Mouse (Mus musculus) ES-Bruce4 (cell line): ENCODE measurements around the gene Ostm1. TPM values are rescaled to one million over a fixed set of nuclear protein-coding genes. Genes with fewer than 3 reads are reported as not detected.

ENCODE experiments used
- H3K27ac ChIP-seq: 2 replicates; pipeline ENCODE4 v1.5.1; 2012; ENCODE audit warnings: low read length, inconsistent platforms; ENCODE audit not compliant: insufficient read depth
- H3K27me3 ChIP-seq: 2 replicates; pipeline ENCODE4 v1.6.1; 2012; ENCODE audit warnings: mild to moderate bottlenecking, low read length, inconsistent platforms; ENCODE audit not compliant: control insufficient read depth, poor library complexity, insufficient read depth, severe bottlenecking
- H3K36me3 ChIP-seq: 2 replicates; pipeline ENCODE4 v1.6.1; 2012; ENCODE audit warnings: inconsistent platforms, mild to moderate bottlenecking, low read length, moderate library complexity; ENCODE audit not compliant: control insufficient read depth, poor library complexity, insufficient read depth, severe bottlenecking
- H3K4me1 ChIP-seq: one replicate; pipeline ENCODE4 v1.8.1; 2011; ENCODE audit warnings: low read length; ENCODE audit not compliant: control insufficient read depth, insufficient read depth
- H3K4me3 ChIP-seq: 2 replicates; pipeline ENCODE4 v1.5.1; 2011; ENCODE audit warnings: low read depth, mild to moderate bottlenecking, low read length
- H3K9ac ChIP-seq: 2 replicates; pipeline ENCODE4 v1.6.1; 2012; ENCODE audit warnings: low read depth, mild to moderate bottlenecking, inconsistent platforms; ENCODE audit not compliant: poor library complexity, severe bottlenecking
- H3K9me3 ChIP-seq: replicated peaks from 2 replicates; pipeline ENCODE4 v1.6.1; 2012; ENCODE audit warnings: mild to moderate bottlenecking, low read length, inconsistent platforms; ENCODE audit not compliant: control insufficient read depth, poor library complexity, insufficient read depth, severe bottlenecking
- CTCF ChIP-seq: IDR thresholded peaks from one replicate; pipeline ENCODE4 v1.8.1; 2011; ENCODE audit warnings: low read depth, low read length
- EP300 ChIP-seq: IDR thresholded peaks from 2 replicates; pipeline ENCODE4 v1.6.1; 2011; ENCODE audit warnings: low read depth, low read length; ENCODE audit not compliant: insufficient read depth
- POLR2A ChIP-seq: IDR thresholded peaks from one replicate; pipeline ENCODE4 v1.8.1; 2011; ENCODE audit warnings: low read length; ENCODE audit not compliant: insufficient read depth
- polyA plus RNA-seq: library from polyadenylated mRNA; stranded (reverse); fragments of >200 nt; gene quantifications from 2 replicates; pipeline ENCODE4 v1.2.4, GENCODE M21; 2011; ENCODE audit warnings: low read depth; ENCODE audit not compliant: missing spikeins, insufficient read depth, insufficient read length

Ostm1 gene
- polyA plus RNA-seq, result 14.2 and 18.6 TPM in 2 replicates

- H3K36me3 ChIP-seq, result no peaks in the 10 kb centered on the region
- H3K27ac ChIP-seq, result no peak within 1 kb of the TSS
- peaks cover 65% of the 10 kb centered on the region for H3K27me3 ChIP-seq
- peak within 1 kb of the TSS; percentile 34 for H3K4me3 ChIP-seq
- H3K9me3 ChIP-seq, result no peaks in the 10 kb centered on the region
- no peak for TF ChIP-seq POLR2A
- TF ChIP-seq CTCF, result no peak
- TF ChIP-seq EP300, result no peak
- 0 out of 2 replicates have a peak within 1 kb of the TSS, but pooled peaks have one; percentile 10 for H3K9ac ChIP-seq
- H3K4me1 ChIP-seq, result no peaks in the 10 kb centered on the region
These were observed at the start of gene Ostm1, which contains the start of gene Nr2e1 for GRCm38 (mm10) chr10:42583157-42583872. TSS of gene Ostm1 (plus strand) at chr10:42583822. TSS of gene Nr2e1 (minus strand) at chr10:42583632.

DNA sequence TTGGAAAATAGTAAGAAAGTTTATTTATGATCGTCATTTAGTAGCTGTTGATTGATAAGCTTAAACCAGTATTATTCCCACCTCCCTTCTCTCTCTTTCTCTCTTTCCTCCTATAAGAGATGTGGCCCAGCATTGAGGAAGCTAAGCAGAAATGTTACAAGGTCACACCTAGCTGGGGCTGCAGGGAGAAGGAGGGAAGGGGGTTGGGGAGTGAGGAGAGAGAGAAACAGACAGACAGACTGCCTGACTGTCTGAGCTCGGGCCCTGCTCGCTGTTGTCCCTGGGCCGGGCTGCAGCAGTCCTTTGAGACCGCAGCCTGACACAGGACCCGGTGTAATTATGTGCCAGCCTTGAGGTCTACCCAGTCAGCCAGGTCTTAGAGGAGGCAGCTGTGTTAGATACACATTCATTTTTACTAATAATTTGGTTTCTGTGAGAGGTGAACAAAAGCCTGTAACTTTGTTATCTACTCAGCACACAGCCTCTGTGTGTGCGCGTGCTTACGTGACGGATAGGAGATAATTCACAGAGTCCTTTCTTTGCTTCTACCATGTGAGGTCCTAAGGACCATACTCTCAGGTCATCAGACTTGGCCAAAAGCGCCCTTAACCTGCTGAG is 49.7 kb upstream of the Ostm1 start:
- Histone ChIP-seq H3K9me3 (no peaks in the 10 kb centered on the region), H3K27ac (no peak overlapping the region), H3K4me3 (no peak overlapping the region), H3K36me3 (peaks cover 14% of the 10 kb centered on the region; the same call in 1 of the 2 replicates), H3K9ac (no peak overlapping the region), H3K4me1 (no peaks in the 10 kb centered on the region), H3K27me3 (no peaks in the 10 kb centered on the region)
- TF ChIP-seq CTCF, result no peak

- Histone ChIP-seq H3K27me3 (no peaks in the 10 kb centered on the region), H3K9me3 (no peaks in the 10 kb centered on the region), H3K9ac (no peak overlapping the region), H3K27ac (no peak overlapping the region), H3K4me3 (no peak overlapping the region), H3K36me3 (0 out of 2 replicates have a peak, but pooled peaks cover 9% of the 10 kb centered on the region), H3K4me1 (no peaks in the 10 kb centered on the region)
- TF ChIP-seq EP300, result no peak
- TF ChIP-seq CTCF, result no peak
- no peak for TF ChIP-seq POLR2A
These were observed 45.9 kb upstream of the Ostm1 start for GRCm38 (mm10) chr10:42537571-42538316.

- Histone ChIP-seq H3K9me3 (no peaks in the 10 kb centered on the region), H3K4me3 (no peak overlapping the region), H3K27ac (no peak overlapping the region), H3K27me3 (no peaks in the 10 kb centered on the region), H3K4me1 (no peaks in the 10 kb centered on the region), H3K9ac (no peak overlapping the region), H3K36me3 (no peaks in the 10 kb centered on the region)
- TF ChIP-seq POLR2A, result no peak
- TF ChIP-seq EP300, result no peak
- TF ChIP-seq CTCF, result no peak
These were observed 37.7 kb upstream of the Ostm1 start for GRCm38 (mm10) chr10:42545707-42546503.

- H3K9ac ChIP-seq, result no peak overlapping the region
- no peaks in the 10 kb centered on the region for H3K36me3 ChIP-seq
- H3K4me3 ChIP-seq, result no peak overlapping the region
- TF ChIP-seq EP300 (peak; percentile 70), POLR2A (no peak), CTCF (no peak)
- H3K9me3 ChIP-seq, result no peaks in the 10 kb centered on the region
- H3K4me1 ChIP-seq, result no peaks in the 10 kb centered on the region
- no peak overlapping the region for H3K27ac ChIP-seq
- no peaks in the 10 kb centered on the region for H3K27me3 ChIP-seq
These were observed 37.1 kb upstream of the Ostm1 start for GRCm38 (mm10) chr10:42546507-42546906.
